Mouse (Mus musculus): ENCODE measurements around the gene Pkp1. TPM values are rescaled to one million over a fixed set of nuclear protein-coding genes. Genes with fewer than 3 reads are reported as not detected.

The Pkp1 gene
- polyA plus RNA-seq, 1 experiment = not detected

DNA sequence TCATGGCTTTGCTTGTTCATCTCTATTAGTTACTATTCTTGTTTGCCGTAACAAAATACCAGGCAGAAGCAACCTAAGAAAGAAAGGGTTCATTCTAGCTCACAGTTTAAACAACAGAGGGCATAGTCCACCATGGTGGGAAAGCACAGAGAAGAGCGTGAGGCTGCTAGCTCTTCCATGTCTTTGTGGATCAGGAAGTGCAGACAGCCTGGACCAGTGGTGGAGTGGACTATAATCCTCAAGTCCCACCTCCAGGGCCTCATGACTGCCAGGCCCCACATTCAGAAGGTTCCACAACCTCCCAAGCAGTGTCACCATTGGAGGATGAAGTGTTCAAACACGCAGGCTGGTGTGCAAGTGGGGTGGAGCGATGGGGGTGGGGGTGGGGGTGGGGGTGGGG is 65.8 kb downstream of the Pkp1 start:
- TF ChIP-seq POLR2A (IDR thresholded peaks at IDR 0.05; ENCODE audit: low read depth, low read length) (no peak), CTCF (IDR thresholded peaks at IDR 0.05; ENCODE audit: extremely low read depth, insufficient read depth, insufficient read length, insufficient replicate concordance) (no peak)
- H3K4me3 ChIP-seq (ENCODE audit: extremely low read depth, insufficient read depth, insufficient read length) = no peak overlapping the region
- H3K27me3 ChIP-seq (ENCODE audit: control insufficient read depth, insufficient read depth, low read length) = no peaks in the 10 kb centered on the region
- WGBS = 87% methylated on average over 4 of the region's 4 CpGs
- no peaks in the 10 kb centered on the region for H3K4me1 ChIP-seq (ENCODE audit: control insufficient read depth, insufficient read depth, insufficient read length)
- H3K36me3 ChIP-seq (ENCODE audit: control insufficient read depth, insufficient read depth, low read length) = no peaks in the 10 kb centered on the region
- H3K27ac ChIP-seq (ENCODE audit: insufficient read depth, low read length) = no peak overlapping the region
- no peak for DNase-seq (ENCODE audit: low read depth in 1 of 2, low spot score in 2 of 2)

DNA sequence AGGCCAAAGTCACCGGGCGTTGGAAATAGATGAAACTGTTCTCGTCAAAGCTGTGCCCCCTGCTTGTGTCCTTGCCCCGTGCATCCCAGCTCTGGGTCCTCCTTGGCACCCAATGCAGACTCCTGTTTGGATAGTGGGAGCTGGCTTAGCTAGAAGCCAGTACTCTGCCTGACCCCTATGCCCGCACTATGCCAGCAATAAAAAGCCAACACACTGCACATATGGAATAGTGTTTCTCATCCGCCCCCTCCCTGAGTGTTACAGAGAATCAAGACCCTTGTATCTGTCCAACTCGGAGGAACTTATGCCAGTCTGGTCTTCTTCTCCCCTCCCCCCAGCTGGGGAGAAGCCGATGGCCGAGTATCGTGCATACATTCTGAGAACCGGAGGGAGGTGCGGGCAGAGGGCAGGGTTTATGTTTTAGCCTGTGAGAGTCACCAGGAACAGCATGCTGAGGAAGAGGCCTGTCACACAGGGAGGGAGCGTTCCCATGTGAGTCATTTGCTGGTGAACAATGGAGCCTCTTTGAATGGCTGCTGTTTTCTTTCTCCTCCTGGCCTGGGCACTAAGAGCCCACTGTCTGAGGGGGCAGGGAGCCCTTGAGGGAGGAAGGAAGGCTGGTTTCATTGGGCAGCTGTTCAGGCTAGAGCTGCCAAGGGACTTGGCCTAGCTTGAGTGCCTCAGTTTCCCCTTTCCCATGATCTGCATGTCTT is 66.8 kb downstream of the Pkp1 start:
- no peaks in the 10 kb centered on the region for H3K36me3 ChIP-seq (ENCODE audit: control insufficient read depth, insufficient read depth, low read length)
- no peak overlapping the region for H3K4me3 ChIP-seq (ENCODE audit: extremely low read depth, insufficient read depth, insufficient read length)
- 75% methylated on average over 13 of the region's 13 CpGs for WGBS
- no peaks in the 10 kb centered on the region for H3K4me1 ChIP-seq (ENCODE audit: control insufficient read depth, insufficient read depth, insufficient read length)
- no peak for DNase-seq (ENCODE audit: low read depth in 1 of 2, low spot score in 2 of 2)
- no peak for TF ChIP-seq CTCF (IDR thresholded peaks at IDR 0.05; ENCODE audit: extremely low read depth, insufficient read depth, insufficient read length, insufficient replicate concordance)
- TF ChIP-seq POLR2A (IDR thresholded peaks at IDR 0.05; ENCODE audit: low read depth, low read length) = no peak
- H3K27me3 ChIP-seq (ENCODE audit: control insufficient read depth, insufficient read depth, low read length) = no peaks in the 10 kb centered on the region
- H3K27ac ChIP-seq (ENCODE audit: insufficient read depth, low read length) = no peak overlapping the region

DNA sequence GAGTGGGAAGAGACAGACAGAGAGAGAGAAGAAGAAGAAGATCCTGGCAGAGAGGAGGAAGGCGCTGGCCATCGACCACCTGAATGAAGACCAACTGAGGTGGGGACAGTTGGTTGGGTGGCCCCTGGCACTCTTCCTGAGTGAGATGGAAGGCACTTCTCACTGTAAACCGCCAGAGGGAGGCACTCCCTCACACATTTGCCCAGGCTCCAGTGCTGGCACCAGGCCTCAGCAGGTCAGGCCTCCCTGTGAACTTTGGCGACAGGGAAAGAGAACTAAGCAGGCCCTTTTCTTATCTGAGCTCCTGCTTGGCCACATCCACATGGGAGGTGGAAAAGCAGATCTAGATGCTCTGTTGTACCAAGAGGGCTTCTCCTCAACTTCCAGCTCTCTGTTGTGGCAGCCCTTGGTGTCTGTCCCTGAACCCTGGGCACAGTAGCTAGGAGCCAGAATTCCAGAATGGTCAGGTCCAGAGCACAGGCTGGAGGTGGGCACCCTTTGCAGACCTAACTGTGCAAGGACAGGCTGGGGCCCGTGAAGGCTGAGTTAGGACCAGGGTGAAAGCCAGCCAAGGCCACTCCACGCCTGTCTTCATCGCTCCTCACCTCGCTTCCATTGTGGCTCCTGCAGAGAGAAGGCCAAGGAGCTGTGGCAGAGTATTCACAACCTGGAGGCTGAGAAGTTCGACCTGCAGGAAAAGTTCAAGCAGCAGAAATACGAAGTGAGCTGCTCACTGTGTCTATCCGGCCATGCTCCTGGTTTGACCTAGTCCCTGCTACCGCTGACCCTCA is 68.1 kb downstream of the Pkp1 start:
- TF ChIP-seq CTCF (IDR thresholded peaks at IDR 0.05; ENCODE audit: extremely low read depth, insufficient read depth, insufficient read length, insufficient replicate concordance) (peak; percentile 3; the same call in 1 of the 2 replicates), POLR2A (IDR thresholded peaks at IDR 0.05; ENCODE audit: low read depth, low read length) (no peak)
- DNase-seq (ENCODE audit: low read depth in 1 of 2, low spot score in 2 of 2) = no peak
- 72% methylated on average over 12 of the region's 12 CpGs for WGBS
- Histone ChIP-seq H3K27me3 (ENCODE audit: control insufficient read depth, insufficient read depth, low read length) (no peaks in the 10 kb centered on the region), H3K36me3 (ENCODE audit: control insufficient read depth, insufficient read depth, low read length) (no peaks in the 10 kb centered on the region), H3K27ac (ENCODE audit: insufficient read depth, low read length) (no peak overlapping the region), H3K4me1 (ENCODE audit: control insufficient read depth, insufficient read depth, insufficient read length) (no peaks in the 10 kb centered on the region), H3K4me3 (ENCODE audit: extremely low read depth, insufficient read depth, insufficient read length) (no peak overlapping the region)

DNA sequence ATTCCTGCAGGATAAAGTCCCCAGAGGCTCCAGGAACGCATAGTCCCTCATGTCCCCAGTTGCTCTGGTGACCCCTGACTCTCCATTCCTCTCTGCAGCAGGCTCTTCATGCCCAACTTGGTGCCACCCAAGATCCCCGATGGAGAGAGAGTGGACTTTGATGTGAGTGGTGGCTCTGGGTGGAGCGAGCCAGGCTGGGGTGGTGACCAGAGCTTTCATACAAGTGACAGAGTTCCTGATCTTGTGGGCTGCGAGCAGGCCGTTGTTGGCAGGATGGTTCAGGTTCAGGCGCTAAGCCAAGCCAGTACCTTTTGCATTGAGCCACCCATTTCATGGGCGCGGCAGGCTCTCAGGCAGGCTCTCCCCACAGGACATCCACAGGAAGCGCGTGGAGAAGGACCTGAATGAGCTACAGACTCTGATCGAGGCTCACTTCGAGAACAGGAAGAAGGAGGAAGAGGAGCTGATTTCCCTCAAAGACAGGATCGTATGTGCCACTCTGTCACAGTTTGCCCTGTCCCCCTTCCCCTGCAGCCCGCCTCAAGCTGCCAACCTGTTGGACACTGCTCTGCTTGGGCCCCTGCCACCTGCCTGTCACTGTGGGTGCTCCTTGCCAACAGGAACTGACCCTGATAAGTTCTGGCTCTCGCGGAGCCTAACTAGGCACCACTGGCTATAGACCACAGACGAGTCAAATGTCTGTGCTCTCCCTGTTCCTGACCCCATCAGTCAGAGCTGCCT is 71.2 kb downstream of the Pkp1 start:
- Histone ChIP-seq H3K36me3 (ENCODE audit: control insufficient read depth, insufficient read depth, low read length) (no peaks in the 10 kb centered on the region), H3K27ac (ENCODE audit: insufficient read depth, low read length) (no peak overlapping the region), H3K4me1 (ENCODE audit: control insufficient read depth, insufficient read depth, insufficient read length) (no peaks in the 10 kb centered on the region), H3K4me3 (ENCODE audit: extremely low read depth, insufficient read depth, insufficient read length) (no peak overlapping the region), H3K27me3 (ENCODE audit: control insufficient read depth, insufficient read depth, low read length) (no peaks in the 10 kb centered on the region)
- no peak for TF ChIP-seq POLR2A (IDR thresholded peaks at IDR 0.05; ENCODE audit: low read depth, low read length)
- no peak for TF ChIP-seq CTCF (IDR thresholded peaks at IDR 0.05; ENCODE audit: extremely low read depth, insufficient read depth, insufficient read length, insufficient replicate concordance)
- no peak for DNase-seq (ENCODE audit: low read depth in 1 of 2, low spot score in 2 of 2)
- 37% methylated on average over 17 of the region's 17 CpGs for WGBS

DNA sequence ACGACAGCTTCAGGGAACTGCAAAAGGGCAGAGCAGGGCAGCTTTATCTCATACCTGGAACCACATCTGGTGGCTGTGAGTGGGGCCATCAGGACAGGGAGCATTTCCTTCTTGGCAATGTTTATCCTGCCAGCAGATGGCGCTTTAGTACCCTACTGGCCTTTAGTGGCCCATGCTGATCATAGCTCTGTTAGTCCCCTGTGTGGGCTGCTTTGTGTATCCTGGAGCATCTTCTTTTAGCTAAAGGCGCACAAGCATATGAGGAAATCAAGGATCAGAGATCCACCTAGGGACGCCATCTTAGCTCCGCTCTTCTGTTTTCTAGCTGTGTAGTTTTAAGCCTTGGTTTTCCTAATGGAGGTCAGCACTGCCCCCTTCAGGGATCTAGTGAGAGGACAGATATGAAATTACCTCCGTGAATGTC is 71.9 kb downstream of the Pkp1 start:
- DNase-seq (ENCODE audit: low read depth in 1 of 2, low spot score in 2 of 2) = peak; percentile 5 to 11
- WGBS = 28% methylated on average over 6 of the region's 6 CpGs

DNA sequence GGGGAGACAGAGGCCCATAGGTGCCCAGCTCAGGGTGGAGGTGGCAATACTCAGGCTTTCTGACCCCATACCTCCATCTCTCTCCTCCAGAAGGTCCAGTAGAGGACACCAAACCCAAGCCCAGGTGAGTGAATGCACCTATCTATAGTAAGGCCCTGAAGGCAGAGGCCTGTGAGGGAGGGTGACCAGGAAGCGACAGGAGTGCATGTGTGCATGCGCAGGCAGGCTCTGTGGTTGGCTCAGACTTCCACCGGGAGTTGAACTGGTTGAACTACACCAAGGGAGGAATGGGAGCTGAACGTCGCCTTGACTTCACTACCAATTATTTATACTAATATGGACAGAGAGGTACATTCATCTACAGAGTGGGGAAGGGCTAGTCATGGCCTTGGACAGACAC is 72.4 kb downstream of the Pkp1 start:
- WGBS = 89% methylated on average over 5 of the region's 5 CpGs
- no peaks in the 10 kb centered on the region for H3K27me3 ChIP-seq (ENCODE audit: control insufficient read depth, insufficient read depth, low read length)
- H3K4me1 ChIP-seq (ENCODE audit: control insufficient read depth, insufficient read depth, insufficient read length) = no peaks in the 10 kb centered on the region
- H3K27ac ChIP-seq (ENCODE audit: insufficient read depth, low read length) = no peak overlapping the region
- no peaks in the 10 kb centered on the region for H3K36me3 ChIP-seq (ENCODE audit: control insufficient read depth, insufficient read depth, low read length)
- H3K4me3 ChIP-seq (ENCODE audit: extremely low read depth, insufficient read depth, insufficient read length) = no peak overlapping the region
- no peak for TF ChIP-seq POLR2A (IDR thresholded peaks at IDR 0.05; ENCODE audit: low read depth, low read length)
- no peak for TF ChIP-seq CTCF (IDR thresholded peaks at IDR 0.05; ENCODE audit: extremely low read depth, insufficient read depth, insufficient read length, insufficient replicate concordance)
- no peak for DNase-seq (ENCODE audit: low read depth in 1 of 2, low spot score in 2 of 2)

More for the DNA sequence above, 71.9 kb downstream of the Pkp1 start:
- Histone ChIP-seq H3K27ac (ENCODE audit: insufficient read depth, low read length) (no peak overlapping the region), H3K27me3 (ENCODE audit: control insufficient read depth, insufficient read depth, low read length) (no peaks in the 10 kb centered on the region), H3K36me3 (ENCODE audit: control insufficient read depth, insufficient read depth, low read length) (no peaks in the 10 kb centered on the region), H3K4me3 (ENCODE audit: extremely low read depth, insufficient read depth, insufficient read length) (no peak overlapping the region), H3K4me1 (ENCODE audit: control insufficient read depth, insufficient read depth, insufficient read length) (no peaks in the 10 kb centered on the region)
- no peak for TF ChIP-seq POLR2A (IDR thresholded peaks at IDR 0.05; ENCODE audit: low read depth, low read length)
- peak; percentile 20; the same call in 1 of the 2 replicates for TF ChIP-seq CTCF (IDR thresholded peaks at IDR 0.05; ENCODE audit: extremely low read depth, insufficient read depth, insufficient read length, insufficient replicate concordance)

Measured in spleen, adult 2 months (tissue).